Mouse (Mus musculus) heart, adult 18-20 months (tissue): Measurements from ENCODE around the gene Rad51ap1. TPM values are rescaled to one million over a fixed set of nuclear protein-coding genes. Genes with fewer than 3 reads are reported as not detected.

Source experiments
- DNase-seq, 2 experiments: peaks; one replicate each; pipeline ENCODE4 v3.0.0; 2021 to 2022; ENCODE audit warnings: mixed read lengths in 1 of 2
- long read RNA-seq, 2 experiments: library from polyadenylated mRNA; stranded (forward); transcript quantifications; one replicate each; pipeline ENCODE4 v2.0.0; 2021
- total RNA-seq, 2 experiments: library from RNA; stranded (reverse); gene quantifications; 2 replicates each; pipeline ENCODE4 v1.2.3; 2021

The Rad51ap1 gene
- total RNA-seq, result under 1 TPM; 0.65 to 0.82 TPM
- long read RNA-seq, experiment 1, partial matches to known transcripts, result 2 of 2 reads
- long read RNA-seq, experiment 1, other reads (novel, unspliced or antisense), result 0 of 2 reads
- long read RNA-seq, experiment 2, result 0 reads

DNA sequence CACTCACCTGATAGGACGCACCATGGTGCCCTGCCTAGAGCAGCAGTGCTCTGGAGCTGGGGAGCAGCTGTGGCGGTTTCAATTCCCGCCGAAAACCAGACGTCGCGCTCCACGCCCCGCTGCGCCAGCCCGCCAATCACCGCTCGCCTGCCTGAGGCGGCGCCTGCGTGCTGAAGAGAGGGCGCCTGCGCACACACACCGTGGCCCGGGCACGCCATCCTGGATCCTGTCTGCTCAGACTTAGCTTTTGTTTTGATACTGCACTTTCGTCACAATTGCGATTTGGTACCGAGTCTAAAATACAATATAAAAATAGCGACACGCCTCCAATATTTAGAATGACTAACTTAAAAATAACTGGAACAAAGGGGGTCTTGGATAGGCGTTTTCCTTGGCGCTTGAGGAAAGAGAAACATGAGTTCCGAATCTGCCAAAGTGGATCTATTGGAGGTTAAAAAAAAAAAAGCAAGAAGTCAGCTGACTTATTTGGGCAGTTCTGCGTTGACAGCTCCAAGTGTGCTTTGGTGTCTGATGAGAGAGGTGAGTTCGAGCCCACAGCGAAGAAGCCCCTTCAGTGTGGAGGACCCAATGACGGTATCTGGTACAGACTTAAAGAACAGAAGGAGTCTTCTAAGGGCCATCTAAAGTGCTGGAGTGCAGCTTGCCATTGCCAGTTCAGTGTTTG lies at the start of gene Rad51ap1, which contains the start of gene D6Wsu163e:
TSS of gene Rad51ap1 (minus strand) at position 101 of the 685 bp plus-strand sequence.
TSS of gene D6Wsu163e (plus strand) at position 476 of the 685 bp plus-strand sequence.
- DNase-seq, result peak; percentile 94 to 97

DNA sequence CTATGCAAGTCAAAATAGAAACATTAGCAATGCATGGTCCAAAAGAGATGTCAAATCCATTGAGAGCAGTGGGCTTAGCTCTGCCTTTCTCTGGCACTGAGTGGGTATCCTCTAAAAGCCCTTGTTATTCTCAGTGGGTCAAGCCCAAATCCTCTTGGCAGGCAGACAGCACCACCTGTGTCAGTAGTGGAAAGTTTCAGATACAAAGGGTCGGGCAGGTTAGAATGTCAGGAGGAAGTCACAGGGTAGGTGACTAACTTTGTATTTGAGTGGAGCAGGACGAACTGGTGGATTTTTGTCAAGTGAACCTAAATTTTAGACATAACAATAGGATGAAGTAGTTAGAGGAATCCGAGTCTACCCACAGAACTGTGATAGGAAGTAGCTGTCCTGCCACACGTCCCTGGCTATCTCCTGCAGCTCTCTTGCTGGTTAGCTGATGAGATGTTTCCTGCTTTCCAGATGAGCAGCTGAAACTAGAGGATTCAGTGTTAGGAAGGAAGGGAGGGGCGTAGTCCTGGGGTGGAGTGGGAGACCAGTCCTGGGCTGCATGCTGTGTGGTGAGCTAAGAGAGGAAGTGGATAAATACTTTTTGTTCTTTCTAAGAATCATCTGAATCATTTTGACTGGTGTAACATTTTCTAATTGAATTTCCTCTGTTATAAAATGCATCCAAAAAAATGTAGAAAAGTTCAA lies 42.3 kb upstream of the Rad51ap1 start:
- DNase-seq, result peak; percentile 61 to 75

DNA sequence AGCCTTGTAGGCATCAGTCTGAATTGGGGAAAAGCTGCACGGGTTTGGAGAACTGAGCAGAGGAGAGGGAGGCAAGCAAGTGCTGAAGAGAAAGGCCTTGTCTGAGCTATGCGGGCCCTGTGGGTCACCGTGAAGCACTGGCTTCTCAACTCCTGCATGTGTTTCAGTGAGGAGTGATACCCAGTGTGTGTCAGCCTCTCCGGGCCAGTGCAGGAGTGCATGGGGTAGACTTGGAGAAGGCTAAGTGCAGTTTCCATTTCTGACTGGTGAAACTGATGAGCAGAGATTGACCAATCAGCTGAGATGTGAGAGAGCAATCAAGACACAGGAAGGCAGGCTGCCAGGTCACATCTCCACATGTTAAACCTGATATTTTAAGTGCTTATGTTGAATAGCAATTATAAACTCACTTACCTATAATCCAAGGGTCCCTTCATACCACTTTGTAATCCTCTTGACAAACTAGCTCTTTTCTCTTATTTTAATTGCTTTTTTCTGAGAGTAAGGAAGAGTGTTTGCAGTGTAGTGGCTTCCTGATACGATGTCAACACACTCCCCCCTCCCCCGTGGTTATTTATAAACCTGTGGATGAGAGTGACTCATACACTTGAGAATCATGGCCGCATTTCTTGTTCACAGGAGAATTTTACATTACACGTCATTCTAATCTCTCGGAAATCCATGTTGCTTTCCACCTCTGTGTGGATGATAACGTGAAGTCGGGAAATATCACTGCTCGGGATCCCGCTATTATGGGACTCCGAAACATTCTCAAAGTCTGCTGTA lies 27.0 kb upstream of the Rad51ap1 start:
- DNase-seq, result peak; percentile 14 to 37

DNA sequence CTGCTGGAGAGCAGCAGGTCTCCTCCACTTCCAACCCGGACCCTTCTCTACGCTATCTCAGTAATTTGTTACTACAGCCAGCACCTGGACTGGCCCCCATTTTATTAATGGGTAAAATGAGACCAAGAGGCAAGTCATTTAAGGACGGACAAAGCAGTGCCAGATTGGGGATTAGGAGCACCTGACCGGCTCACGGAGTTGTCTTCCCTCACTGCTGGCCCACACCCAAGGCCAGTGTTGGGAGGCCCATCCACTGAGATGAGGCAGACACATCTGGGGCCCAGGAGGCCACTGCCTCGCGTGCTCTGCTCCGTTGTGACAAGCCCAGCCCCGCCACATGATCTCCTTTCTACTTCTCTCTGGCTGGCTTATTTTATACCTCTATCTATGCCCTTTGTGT lies 24.0 kb upstream of the Rad51ap1 start:
- DNase-seq, result peak; percentile 39 to 56

DNA sequence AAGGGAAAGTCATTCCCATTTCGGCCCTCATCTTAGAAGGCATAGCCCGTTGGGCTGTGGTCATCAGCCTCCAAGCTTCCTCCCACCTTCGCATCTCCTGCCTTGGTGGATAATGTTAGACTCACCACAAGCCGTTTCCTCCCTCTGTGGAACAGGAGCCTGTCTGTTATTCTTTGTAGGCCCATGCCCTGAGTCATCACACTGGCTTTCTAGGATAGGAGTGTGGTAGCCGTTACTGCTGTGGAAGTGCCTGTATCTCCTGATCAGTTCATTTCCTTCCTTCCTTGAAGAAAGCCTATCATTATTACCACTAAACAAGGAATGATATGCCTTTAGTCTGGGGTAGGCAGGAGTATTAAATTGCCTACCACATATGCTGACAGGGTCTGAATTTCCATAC lies 23.3 kb upstream of the Rad51ap1 start:
- DNase-seq, result no peak

DNA sequence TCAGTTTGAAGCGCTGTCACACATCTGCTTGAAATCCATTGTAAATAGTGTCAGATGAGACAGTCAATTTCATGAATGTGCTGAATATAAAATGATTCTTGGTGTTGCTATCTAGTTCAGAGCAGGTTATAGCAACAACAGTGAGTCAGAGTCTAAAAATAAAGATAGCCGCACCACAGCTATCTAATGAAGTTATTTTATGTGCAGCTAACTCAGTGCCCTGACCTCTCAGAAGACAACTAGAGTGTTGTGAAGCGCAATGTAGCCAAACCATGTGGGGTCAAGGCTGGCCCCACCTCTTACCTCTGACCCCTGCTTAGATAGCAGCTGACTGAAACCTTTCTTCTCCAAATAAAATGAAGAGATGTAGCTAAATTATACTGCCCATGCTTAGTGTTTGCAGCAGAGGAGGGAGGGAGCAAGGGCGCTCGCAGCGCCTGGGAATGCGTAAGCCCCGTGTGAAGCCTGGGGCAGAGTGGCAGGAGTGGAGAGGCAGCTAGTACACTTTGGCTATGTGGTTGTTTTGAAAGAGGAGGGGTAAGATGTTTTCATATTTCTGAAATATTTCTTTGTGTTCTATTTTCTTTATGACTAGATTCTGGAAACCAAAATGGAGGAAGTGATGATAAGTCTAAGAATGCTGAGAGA lies 22.1 kb upstream of the Rad51ap1 start:
- DNase-seq, result peak; percentile 40 to 42

DNA sequence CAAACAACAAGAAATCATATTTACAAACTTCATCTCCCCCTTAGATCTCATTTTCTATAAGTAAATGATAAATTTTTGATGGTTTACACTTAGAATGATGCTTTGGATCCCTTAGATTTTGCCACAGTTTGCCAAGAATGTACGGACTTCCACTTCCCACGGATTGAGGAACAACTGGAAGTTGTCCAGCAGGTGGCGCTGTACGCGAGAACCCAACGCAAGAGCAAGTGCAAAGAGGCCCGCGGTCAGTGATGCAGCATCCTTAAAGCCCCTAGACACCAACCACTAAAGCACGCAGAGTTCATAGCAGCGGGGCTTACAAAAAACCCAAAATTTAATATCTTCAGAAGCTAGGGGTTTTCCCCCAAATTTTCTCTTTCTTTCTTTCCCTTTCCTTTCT lies 16.3 kb upstream of the Rad51ap1 start:
- DNase-seq, result peak; percentile 59 to 89

DNA sequence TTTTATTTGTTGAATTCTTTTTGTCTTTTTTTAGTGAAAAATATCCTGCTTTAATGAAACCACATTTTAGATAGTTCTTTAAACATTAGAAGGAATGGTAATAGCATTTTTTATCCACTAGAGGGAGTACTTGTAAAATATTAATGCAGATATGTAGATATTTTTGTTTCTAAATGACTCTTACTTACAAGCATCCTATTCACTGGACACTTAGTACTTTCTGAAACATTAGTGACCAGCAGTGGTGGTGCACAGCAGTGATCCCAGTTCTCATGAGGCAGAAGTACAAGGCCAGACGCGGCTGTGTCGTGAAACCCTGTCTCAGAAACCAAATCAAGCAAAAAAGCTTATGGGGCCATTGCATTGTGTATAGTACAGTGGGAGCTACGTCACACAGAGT lies 8.9 kb upstream of the Rad51ap1 start:
- DNase-seq, result no peak

DNA sequence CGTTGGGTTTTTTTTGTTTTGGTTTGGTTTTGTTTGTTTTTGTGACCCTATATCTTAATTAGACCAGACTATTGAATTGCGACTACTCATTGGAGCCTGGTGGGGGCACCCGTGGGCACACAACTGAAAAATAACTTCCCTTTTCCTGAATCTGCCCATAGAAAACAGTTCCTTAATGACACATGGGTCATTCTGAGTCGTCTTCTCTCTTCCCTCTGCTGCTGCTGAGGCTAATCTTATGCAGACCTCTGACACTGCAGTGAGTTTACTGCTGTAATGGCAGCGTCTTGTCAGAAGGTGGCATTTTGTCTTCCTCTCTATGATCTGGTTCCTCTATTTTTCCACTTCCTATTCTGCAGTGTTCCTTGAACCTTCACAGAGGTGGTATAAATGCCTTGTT lies 1.1 kb upstream of the Rad51ap1 start:
- DNase-seq, result no peak

DNA sequence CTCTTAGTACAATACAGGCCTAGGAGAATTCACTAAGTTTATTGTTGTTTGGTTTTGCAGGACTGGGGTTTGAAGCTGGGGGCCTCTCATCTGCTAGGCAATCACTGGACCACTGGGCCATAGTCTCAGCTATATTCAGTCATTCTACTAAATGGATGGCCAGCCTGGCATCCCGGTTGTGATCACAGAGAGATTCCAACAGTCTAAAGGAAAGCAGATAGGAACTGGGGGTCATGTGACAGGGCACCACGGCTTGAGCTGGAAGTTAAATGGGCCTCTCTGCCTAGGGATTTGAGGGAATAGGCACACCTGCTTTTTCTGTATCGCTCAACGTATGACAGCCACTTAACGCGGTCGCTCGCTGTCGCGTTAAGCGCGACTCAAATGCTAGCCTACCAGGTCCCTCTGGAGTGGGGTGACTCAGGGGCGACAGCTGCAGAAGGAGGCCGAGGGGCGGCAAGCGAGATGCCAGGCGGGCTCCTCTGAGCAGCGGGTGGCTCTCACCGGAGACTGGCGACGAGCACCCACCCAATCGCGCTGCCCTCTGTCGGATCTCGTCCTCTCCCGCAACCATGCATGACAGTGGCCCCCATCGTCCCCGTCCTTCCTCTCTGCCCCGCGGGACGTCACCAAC lies 417 bp downstream of the Rad51ap1 start:
- no peak for DNase-seq

DNA sequence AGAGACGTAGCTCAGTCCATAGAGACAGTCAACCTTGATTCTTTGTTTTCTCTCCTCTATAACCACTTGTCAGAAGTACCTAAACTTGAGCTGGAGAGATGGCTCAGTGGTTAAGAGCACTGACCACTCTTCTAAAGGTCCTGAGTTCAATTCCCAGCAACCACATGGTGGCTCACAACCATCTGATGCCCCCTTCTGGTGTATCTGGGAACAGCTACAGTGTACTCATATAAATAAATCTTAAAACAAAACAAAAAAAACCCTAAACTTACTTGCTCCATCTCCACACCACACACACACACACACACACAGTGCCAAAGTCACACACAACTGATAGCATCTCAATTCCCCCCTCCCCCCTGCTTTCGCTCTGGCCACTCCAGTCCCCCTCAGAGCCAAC lies 1.3 kb downstream of the Rad51ap1 start:
- DNase-seq, result no peak

DNA sequence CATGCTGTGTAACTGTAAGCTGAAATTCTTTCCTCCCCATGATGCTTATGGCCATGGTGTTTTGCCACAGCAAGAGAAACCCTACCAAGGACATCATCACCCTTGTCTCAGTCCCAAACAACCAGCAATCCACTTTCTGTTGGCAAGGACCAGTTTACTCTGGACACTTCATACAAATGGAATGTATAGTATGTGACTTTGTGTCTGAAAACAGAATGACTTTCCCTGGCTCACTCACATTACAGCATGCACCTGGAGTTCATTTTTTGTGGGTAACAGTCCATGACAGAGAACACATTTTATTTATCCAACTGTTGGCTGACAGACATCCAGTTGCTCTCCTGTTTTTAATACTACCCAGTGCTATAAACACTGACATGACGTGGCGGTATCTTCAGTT lies 6.5 kb downstream of the Rad51ap1 start:
- DNase-seq, result no peak

DNA sequence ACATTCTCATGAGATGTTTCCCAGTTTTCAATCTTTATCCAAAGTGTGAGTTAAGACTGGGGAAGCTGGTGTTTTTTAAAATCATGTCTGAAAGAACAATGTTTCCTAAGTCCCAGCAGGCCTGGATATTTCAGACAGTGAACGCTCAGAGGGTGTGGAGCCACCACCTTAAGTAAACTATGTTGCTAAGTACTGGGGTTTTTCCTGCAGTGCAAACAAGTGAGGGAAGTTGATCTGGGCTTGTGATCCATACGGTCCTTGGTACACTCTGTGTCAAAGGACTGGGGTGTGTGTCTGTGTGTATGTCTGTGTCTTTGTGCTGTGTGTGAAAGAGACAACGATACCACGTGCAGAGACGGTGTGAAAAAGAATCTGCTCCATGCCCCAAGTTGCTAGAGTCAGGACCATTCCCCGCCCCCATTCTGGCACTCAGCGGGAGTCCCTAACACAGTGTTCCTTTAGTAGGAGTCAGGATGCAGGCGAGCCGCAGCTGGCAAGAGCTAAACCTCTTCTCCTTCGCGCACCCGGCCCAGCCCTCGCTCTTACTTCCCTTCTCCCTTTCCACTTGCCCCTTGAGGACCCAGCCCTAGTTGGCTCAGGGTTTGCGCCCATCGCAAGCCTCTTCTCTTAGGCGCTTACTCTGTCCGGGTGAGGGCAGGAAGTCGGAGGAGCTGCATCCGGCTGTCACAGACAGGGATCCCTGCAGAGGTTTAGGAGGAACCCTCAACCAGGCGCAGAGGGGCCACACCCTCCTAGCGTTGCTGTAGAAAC lies 18.1 kb downstream of the Rad51ap1 start, which contains the start of gene Dyrk4:
TSS of gene Dyrk4 (minus strand) at position 729 of the 771 bp plus-strand sequence.
- peak; percentile 18 to 48 for DNase-seq

DNA sequence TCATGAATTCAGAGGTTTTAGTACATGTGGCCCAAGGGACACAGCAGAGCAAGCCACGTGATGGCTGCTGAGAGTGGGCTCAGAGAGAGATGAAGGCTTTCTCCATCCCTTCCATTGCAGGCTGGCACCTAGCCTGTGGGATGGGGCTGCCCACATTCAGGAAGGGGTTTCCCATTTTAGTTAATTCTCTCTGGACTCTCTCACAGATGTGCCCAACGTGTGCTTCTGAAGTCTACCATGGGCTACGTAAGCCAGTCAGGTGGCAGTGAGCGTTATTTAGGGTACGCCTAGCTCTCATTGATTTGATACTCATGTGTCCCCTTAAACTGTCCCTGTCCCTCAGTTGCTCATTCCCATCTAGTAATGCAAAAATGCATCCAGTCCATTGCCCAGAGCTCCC lies 24.5 kb downstream of the Rad51ap1 start:
- no peak for DNase-seq

DNA sequence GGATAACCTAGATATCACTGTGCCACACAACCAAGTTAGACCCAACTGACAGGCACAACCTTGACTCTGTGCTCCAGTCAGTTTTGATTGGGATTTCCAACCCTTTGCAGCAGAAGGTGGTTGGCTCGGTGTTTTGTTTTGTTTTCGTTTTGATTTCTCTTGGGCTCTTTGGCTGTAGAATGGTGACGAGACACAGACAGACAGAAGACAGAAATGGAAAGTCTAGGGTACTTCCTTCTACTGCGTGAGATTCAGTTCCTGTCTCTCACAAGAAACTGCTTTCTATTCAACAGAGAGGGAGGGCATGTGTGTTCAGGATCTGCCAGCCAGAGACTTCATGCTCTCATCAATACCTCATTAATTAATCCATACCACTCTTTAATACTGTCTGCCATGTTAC lies 28.7 kb downstream of the Rad51ap1 start:
- DNase-seq, result no peak

DNA sequence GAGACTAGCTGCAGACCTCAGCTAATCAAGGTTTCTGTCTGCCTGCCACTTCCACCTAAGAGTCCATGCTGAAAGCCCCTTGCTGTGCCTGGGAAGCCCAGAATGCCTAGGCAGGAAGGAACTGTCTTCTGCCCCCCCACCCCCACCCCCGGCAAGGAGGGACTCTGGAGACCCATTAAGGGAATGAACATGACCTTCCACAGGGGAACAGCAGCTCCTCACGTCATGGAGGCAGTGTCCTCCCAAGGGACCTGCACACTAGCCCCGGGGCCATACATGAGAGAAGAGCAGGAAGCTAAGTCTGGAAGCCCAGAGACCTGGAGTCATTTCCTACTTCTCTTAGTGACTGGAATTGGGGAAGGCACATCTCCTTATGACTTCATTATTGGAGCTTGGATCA lies 31.5 kb downstream of the Rad51ap1 start:
- DNase-seq, result no peak

DNA sequence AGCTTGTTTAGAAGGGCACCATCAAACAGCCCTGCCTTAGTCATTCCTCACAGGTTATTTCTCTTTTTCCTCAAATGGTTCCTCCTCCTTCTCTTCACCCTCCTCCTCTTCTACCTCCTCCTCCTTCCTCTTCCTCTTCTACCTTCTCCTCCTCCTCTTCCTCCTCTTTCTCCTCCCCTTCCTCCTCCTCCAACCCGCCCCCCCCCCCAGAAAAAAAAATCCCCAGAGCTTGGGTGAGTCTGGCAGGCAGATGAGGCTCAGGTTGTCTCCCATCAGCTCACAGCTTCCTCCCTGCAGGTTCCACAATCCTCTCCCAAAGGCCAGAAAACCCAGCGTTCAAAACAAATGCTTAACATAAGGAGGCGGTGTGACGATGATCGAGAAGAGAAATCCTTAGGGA lies 32.0 kb downstream of the Rad51ap1 start:
- DNase-seq, result no peak

DNA sequence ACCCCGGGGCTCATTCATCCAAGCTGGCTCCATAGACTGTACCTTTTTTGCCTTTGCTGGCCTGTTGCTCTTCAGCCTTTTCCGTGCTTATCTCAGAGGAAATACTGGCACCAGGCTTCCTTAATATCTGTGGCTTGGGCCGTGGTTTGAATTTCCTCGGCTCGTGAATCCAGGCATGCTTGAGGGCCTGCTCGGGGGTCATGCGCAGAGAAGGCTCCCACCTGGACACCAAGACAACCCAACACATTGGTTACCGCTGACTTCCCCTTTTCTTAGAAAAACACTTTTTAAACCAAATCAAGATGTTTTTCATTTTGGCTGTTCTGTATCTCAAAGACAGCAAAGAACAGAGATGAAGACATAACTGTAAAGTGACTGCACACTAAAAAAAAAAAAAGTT lies 62.3 kb downstream of the Rad51ap1 start:
- no peak for DNase-seq
